Mouse (Mus musculus) forebrain, embryonic 14.5 days (tissue): ENCODE measurements at regions not wholly inside any gene's neighbourhood (a gene's known extent, or its start where the extent isn't known, plus 50 kb on each side); places are given as distances from the start of the nearest gene placed in this dataset.

Experiments
- ATAC-seq: fragments of 200-750 bp; cut with Nextera tagmentation; 2 replicates; pipeline ENCODE4 v1.8.0; 2017; ENCODE audit warnings: mild to moderate bottlenecking, moderate library complexity
- DNase-seq: peaks from one replicate; pipeline ENCODE4 v3.0.0-alpha.2; 2015; ENCODE audit warnings: low spot score
- H3K27ac ChIP-seq: fragments of 300-500 bp; sonication (generic); 2 replicates; pipeline ENCODE4 v1.5.1; 2014; ENCODE audit warnings: low read depth, mild to moderate bottlenecking, control low read depth, low read length, moderate library complexity
- H3K27me3 ChIP-seq: fragments of 300-500 bp; sonication (generic); replicated peaks from 2 replicates; pipeline ENCODE4 v1.6.1; 2014; ENCODE audit warnings: low read length, control low read depth, mixed read lengths; ENCODE audit not compliant: control insufficient read depth, insufficient read depth
- H3K36me3 ChIP-seq: fragments of 300-500 bp; sonication (generic); 2 replicates; pipeline ENCODE4 v1.6.1; 2014; ENCODE audit warnings: low read length, control low read depth; ENCODE audit not compliant: control insufficient read depth, insufficient read depth
- H3K4me1 ChIP-seq: fragments of 300-500 bp; sonication (generic); 2 replicates; pipeline ENCODE4 v1.6.1; 2014; ENCODE audit warnings: antibody characterized with exemption, low read length, control low read depth; ENCODE audit not compliant: control insufficient read depth, insufficient read depth
- H3K4me2 ChIP-seq: fragments of 300-500 bp; sonication (generic); 2 replicates; pipeline ENCODE4 v1.6.1; 2014; ENCODE audit warnings: mild to moderate bottlenecking, control low read depth, low read length
- H3K4me3 ChIP-seq: fragments of 300-500 bp; sonication (generic); 2 replicates; pipeline ENCODE4 v1.5.1; 2014; ENCODE audit warnings: low read depth, low read length, control low read depth
- H3K9ac ChIP-seq: fragments of 300-500 bp; sonication (generic); 2 replicates; pipeline ENCODE4 v1.6.1; 2014; ENCODE audit warnings: mild to moderate bottlenecking, low read length, control low read depth, moderate library complexity
- H3K9me3 ChIP-seq: fragments of 300-500 bp; sonication (generic); replicated peaks from 2 replicates; pipeline ENCODE4 v1.6.1; 2016; ENCODE audit warnings: low read length, control low read depth, mixed read lengths; ENCODE audit not compliant: control insufficient read depth
- WGBS: fragments of 180-500 bp; shearing (Covaris S2); extraction: QIAGEN DNeasy Blood & Tissue Kit; methylation state at CpG from one replicate; pipeline ENCODE4 v1.1.7; 2014; 5-methylcytosine and 5-hydroxymethylcytosine counted together

- H3K27ac ChIP-seq = no peak overlapping the region
- WGBS = 79% methylated on average over 1 of the region's 1 CpGs
Measured at GRCm38 (mm10) chr9:94301896-94302295, 236.0 kb downstream of the 1190002N15Rik start.

GRCm38 (mm10) chr9:94295431-94295830 is 242.4 kb downstream of the 1190002N15Rik start:
- WGBS = 83% methylated on average over 6 of the region's 6 CpGs
- H3K9ac ChIP-seq = no peak overlapping the region
- DNase-seq (no peak), ATAC-seq (no peak)
- H3K4me2 ChIP-seq = no peak overlapping the region
- H3K4me3 ChIP-seq = no peak overlapping the region
- no peaks in the 10 kb centered on the region for H3K36me3 ChIP-seq
- H3K9me3 ChIP-seq = no peaks in the 10 kb centered on the region
- H3K27me3 ChIP-seq = no peaks in the 10 kb centered on the region
- H3K4me1 ChIP-seq = no peaks in the 10 kb centered on the region
- no peak overlapping the region for H3K27ac ChIP-seq

More at GRCm38 (mm10) chr9:94301896-94302295, 236.0 kb downstream of the 1190002N15Rik start:
- Histone ChIP-seq H3K4me2 (no peak overlapping the region), H3K36me3 (no peaks in the 10 kb centered on the region), H3K27me3 (no peaks in the 10 kb centered on the region), H3K4me1 (no peaks in the 10 kb centered on the region), H3K9ac (no peak overlapping the region), H3K9me3 (no peaks in the 10 kb centered on the region), H3K4me3 (no peak overlapping the region)
- no peak for ATAC-seq
- DNase-seq = no peak

- 77% methylated on average over 3 of the region's 3 CpGs for WGBS
- Histone ChIP-seq H3K36me3 (no peaks in the 10 kb centered on the region), H3K4me2 (no peak overlapping the region), H3K4me1 (no peaks in the 10 kb centered on the region), H3K9me3 (no peaks in the 10 kb centered on the region), H3K27ac (no peak overlapping the region), H3K9ac (no peak overlapping the region), H3K27me3 (no peaks in the 10 kb centered on the region), H3K4me3 (no peak overlapping the region)
- DNase-seq (no peak), ATAC-seq (no peak)
Measured at GRCm38 (mm10) chr9:94292147-94292546, 245.7 kb downstream of the 1190002N15Rik start.

- Histone ChIP-seq H3K9ac (no peak overlapping the region), H3K27ac (no peak overlapping the region), H3K4me3 (no peak overlapping the region), H3K4me2 (no peak overlapping the region), H3K9me3 (no peaks in the 10 kb centered on the region), H3K36me3 (no peaks in the 10 kb centered on the region), H3K4me1 (no peaks in the 10 kb centered on the region), H3K27me3 (no peaks in the 10 kb centered on the region)
- ATAC-seq (no peak), DNase-seq (no peak)
Measured at GRCm38 (mm10) chr9:94289546-94289945, 248.3 kb downstream of the 1190002N15Rik start.

- no peak overlapping the region for H3K4me3 ChIP-seq
- no peaks in the 10 kb centered on the region for H3K9me3 ChIP-seq
- H3K27ac ChIP-seq = no peak overlapping the region
- ATAC-seq (no peak), DNase-seq (no peak)
- H3K4me1 ChIP-seq = no peaks in the 10 kb centered on the region
- H3K4me2 ChIP-seq = no peak overlapping the region
- no peak overlapping the region for H3K9ac ChIP-seq
- H3K36me3 ChIP-seq = no peaks in the 10 kb centered on the region
- 81% methylated on average over 2 of the region's 2 CpGs for WGBS
- no peaks in the 10 kb centered on the region for H3K27me3 ChIP-seq
Measured at GRCm38 (mm10) chr9:94287559-94287958, 250.3 kb downstream of the 1190002N15Rik start.

GRCm38 (mm10) chr9:94278657-94279585 is 259.0 kb downstream of the 1190002N15Rik start:
- Histone ChIP-seq H3K27me3 (no peaks in the 10 kb centered on the region), H3K27ac (no peak overlapping the region), H3K36me3 (no peaks in the 10 kb centered on the region), H3K4me3 (no peak overlapping the region), H3K9ac (no peak overlapping the region), H3K4me2 (no peak overlapping the region), H3K9me3 (no peaks in the 10 kb centered on the region), H3K4me1 (no peaks in the 10 kb centered on the region; the same call in 1 of the 2 replicates)
- peak; percentile 81; the same call in 1 of the 2 replicates for ATAC-seq
- peak; percentile 80 for DNase-seq
- WGBS = 86% methylated on average over 4 of the region's 4 CpGs

GRCm38 (mm10) chr9:94277096-94277495 is 260.8 kb downstream of the 1190002N15Rik start:
- Histone ChIP-seq H3K4me1 (no peaks in the 10 kb centered on the region; the same call in 1 of the 2 replicates), H3K36me3 (no peaks in the 10 kb centered on the region), H3K4me2 (no peak overlapping the region), H3K27me3 (no peaks in the 10 kb centered on the region), H3K9me3 (no peaks in the 10 kb centered on the region), H3K27ac (no peak overlapping the region), H3K9ac (no peak overlapping the region), H3K4me3 (no peak overlapping the region)
- no peak for DNase-seq
- 85% methylated on average over 3 of the region's 3 CpGs for WGBS
- no peak for ATAC-seq

- no peak for ATAC-seq
- no peak overlapping the region for H3K9ac ChIP-seq
- DNase-seq = no peak
- no peaks in the 10 kb centered on the region for H3K36me3 ChIP-seq
- H3K27ac ChIP-seq = no peak overlapping the region
- no peak overlapping the region for H3K4me2 ChIP-seq
- H3K4me3 ChIP-seq = no peak overlapping the region
- H3K4me1 ChIP-seq = no peaks in the 10 kb centered on the region
- no peaks in the 10 kb centered on the region for H3K27me3 ChIP-seq
- 88% methylated on average over 5 of the region's 5 CpGs for WGBS
- no peaks in the 10 kb centered on the region for H3K9me3 ChIP-seq
Measured at GRCm38 (mm10) chr9:94269213-94269612, 268.7 kb downstream of the 1190002N15Rik start.

GRCm38 (mm10) chr9:94267243-94267642 is 270.6 kb downstream of the 1190002N15Rik start:
- Histone ChIP-seq H3K4me1 (no peaks in the 10 kb centered on the region), H3K9me3 (no peaks in the 10 kb centered on the region), H3K9ac (no peak overlapping the region), H3K4me3 (no peak overlapping the region), H3K36me3 (no peaks in the 10 kb centered on the region), H3K27ac (no peak overlapping the region), H3K4me2 (no peak overlapping the region), H3K27me3 (no peaks in the 10 kb centered on the region)
- ATAC-seq = no peak
- DNase-seq = no peak
- WGBS = 90% methylated on average over 1 of the region's 1 CpGs
